Mouse (Mus musculus) olfactory bulb, adult 2 months (tissue): Measurements from ENCODE around the gene Pvalb.

Source experiments
- CTCF ChIP-seq: fragments of 200-500 bp; IDR thresholded peaks from 2 replicates; pipeline ENCODE4 v1.5.1; 2012; ENCODE audit warnings: low read depth, mild to moderate bottlenecking, low read length, moderate library complexity; ENCODE audit not compliant: insufficient read depth
- POLR2A ChIP-seq: fragments of 200-500 bp; IDR thresholded peaks from 2 replicates; pipeline ENCODE4 v1.6.1; 2012; ENCODE audit warnings: mild to moderate bottlenecking, low read depth, low read length, moderate library complexity; ENCODE audit not compliant: insufficient read depth

DNA sequence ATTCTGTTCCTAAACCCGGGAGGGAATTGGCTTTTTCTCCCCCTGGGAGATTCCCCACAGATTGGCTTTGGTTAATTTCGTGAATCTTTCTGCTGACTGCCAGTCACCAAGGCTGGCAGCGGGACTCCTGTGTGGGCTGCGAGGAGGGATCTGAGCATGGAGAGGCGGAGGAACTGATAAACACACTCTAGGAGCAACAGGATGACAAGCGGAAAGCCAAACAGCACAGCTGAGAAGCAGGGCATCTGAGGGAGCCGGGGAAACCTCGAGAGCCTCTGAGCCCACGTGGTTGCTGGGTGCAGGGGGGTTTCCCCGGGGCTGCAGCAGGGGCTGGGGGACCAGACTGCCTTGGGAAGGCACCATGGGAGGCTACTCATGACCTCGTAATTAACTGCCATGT is 36.6 kb downstream of the Pvalb start:
- TF ChIP-seq CTCF (no peak), POLR2A (no peak)
